Mouse (Mus musculus): ENCODE results near the gene Gm8127. TPM values are rescaled to one million over a fixed set of nuclear protein-coding genes. Genes with fewer than 3 reads are reported as not detected.

The Gm8127 gene
- total RNA-seq, 2 experiments from 2014 or later = not detected

Other genes with a start within 250 kb of the Gm8127 start
- not detected for gene Gm8094, start 217.2 kb downstream of the Gm8127 start, total RNA-seq (2021)
- under 1 TPM; 0.30 to 0.34 TPM for gene Gm8104, start 193.2 kb downstream of the Gm8127 start, total RNA-seq (2021)
- gene Gm7233, start 114.0 kb downstream of the Gm8127 start, total RNA-seq (2021) = under 1 TPM in 1 of 2 experiments, not detected in 1; 0.40 TPM
- not detected for gene Gm8122, start 58.5 kb downstream of the Gm8127 start, total RNA-seq (2021)
- gene Gm8126, start 35.2 kb downstream of the Gm8127 start, total RNA-seq (2021) = under 1 TPM; 0.34 to 0.36 TPM
- not detected for gene Gm9732, start 18.8 kb downstream of the Gm8127 start, total RNA-seq (2021)
- 1 to 10 TPM in 1 of 2 experiments, not detected in 1; 1.3 TPM for gene 1700001F09Rik, start 54.0 kb upstream of the Gm8127 start, total RNA-seq (2021)
- gene Gm8138, start 122.5 kb upstream of the Gm8127 start, total RNA-seq (2021) = not detected
- under 1 TPM; 0.34 to 0.74 TPM for gene Gm5799, start 249.7 kb upstream of the Gm8127 start, total RNA-seq (2021)